Mouse (Mus musculus) sigmoid colon, adult 10 weeks (tissue): ENCODE measurements around the gene Errfi1. TPM values are rescaled to one million over a fixed set of nuclear protein-coding genes. Genes with fewer than 3 reads are reported as not detected.

ENCODE experiments used
- polyA plus RNA-seq: library from polyadenylated mRNA; stranded (reverse); fragments of 350-450 nt; fragmentation: Illumina TruSeq; extraction: RNeasy Lipid Tissue Mini Kit (QIAGEN cat#74804); gene quantifications from one replicate; pipeline ENCODE4 v1.2.3, GENCODE M21; 2014; ENCODE audit warnings: low read depth, low replicate concordance

Gene Errfi1
- 104 TPM for polyA plus RNA-seq

DNA sequence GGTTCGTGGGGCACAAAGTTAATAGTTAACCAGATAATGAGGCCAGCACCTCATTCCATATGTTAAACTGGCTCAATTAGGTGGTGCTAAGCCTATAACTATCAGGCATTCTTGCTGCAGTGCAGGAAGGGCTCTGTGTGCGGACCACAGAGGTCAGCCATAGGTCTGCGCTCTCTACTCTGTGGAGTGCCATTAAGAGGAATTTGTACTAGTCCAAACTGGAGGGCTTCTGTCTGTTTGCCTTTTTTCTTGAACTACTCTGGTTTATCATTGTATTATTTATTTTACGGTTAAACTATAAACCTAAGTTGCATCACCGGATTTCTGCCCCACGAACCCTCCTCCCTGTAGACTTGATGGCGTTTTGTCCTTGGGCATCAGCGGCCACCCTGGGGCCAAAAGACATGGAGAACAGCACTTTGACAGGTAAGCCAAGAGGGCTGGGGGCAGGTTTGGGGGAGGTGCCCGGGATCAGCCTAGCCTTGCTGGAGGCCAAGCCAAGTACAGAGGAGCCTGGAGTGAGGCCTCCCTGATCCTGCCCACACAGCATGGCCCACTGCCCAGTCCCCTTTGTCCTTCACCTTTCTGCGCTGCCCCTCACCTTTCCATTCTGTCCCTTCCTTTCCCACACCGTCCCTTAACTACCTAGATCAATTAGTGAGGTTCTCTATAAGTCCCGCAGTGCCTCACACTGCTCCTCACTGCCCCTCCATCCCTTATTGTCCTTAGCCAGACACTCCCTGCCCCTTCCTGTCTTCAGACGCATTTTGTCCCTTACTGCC lies at the start of gene Errfi1:
Errfi1 (plus strand) TSS at position 240 of the 782 bp plus-strand sequence.

DNA sequence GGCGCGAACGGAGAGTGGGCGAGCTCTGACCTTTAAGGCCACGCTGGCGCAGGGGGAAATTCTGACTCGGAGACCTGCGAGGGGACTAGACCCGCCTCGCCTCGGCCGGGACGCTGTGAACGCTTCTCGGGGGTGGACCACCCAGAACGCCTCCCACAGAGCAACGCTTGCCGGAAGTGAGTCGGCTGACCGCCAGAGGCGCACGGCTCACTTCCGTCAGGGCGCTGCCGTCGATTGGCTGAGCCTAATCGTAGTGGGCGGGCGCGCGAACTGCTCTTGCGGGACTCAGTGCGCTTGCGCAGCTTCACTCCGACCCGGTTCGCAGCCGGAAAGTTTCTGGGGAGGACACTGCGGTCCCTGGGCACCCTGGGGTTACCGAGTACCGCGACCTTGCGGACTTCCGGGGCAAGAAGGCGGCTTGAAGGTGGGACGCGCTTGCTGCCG lies 60.6 kb downstream of the Errfi1 start, which contains the start of the genes Park7 and Tnfrsf9:
Park7 (minus strand) TSS at position 148 of the 444 bp plus-strand sequence.
Tnfrsf9 (plus strand) TSS at position 273 of the 444 bp plus-strand sequence.

Other genes with a start within 250 kb of the Errfi1 start
- gene Slc45a1, start 201.7 kb upstream of the Errfi1 start, polyA plus RNA-seq: not detected
- 10.4 TPM for gene Park7, start 60.5 kb downstream of the Errfi1 start, polyA plus RNA-seq
- 0.63 TPM for gene Tnfrsf9, start 60.6 kb downstream of the Errfi1 start, polyA plus RNA-seq
- gene Uts2, start 143.2 kb downstream of the Errfi1 start, polyA plus RNA-seq: not detected
- gene Per3, start 190.7 kb downstream of the Errfi1 start, polyA plus RNA-seq: 10.5 TPM
- gene Vamp3, start 204.0 kb downstream of the Errfi1 start, polyA plus RNA-seq: 230 TPM
- gene Gm13090, start 235.7 kb downstream of the Errfi1 start, polyA plus RNA-seq: not detected